ENCODE assay signal across 8 mouse cellular contexts in the genomic region with DNA sequence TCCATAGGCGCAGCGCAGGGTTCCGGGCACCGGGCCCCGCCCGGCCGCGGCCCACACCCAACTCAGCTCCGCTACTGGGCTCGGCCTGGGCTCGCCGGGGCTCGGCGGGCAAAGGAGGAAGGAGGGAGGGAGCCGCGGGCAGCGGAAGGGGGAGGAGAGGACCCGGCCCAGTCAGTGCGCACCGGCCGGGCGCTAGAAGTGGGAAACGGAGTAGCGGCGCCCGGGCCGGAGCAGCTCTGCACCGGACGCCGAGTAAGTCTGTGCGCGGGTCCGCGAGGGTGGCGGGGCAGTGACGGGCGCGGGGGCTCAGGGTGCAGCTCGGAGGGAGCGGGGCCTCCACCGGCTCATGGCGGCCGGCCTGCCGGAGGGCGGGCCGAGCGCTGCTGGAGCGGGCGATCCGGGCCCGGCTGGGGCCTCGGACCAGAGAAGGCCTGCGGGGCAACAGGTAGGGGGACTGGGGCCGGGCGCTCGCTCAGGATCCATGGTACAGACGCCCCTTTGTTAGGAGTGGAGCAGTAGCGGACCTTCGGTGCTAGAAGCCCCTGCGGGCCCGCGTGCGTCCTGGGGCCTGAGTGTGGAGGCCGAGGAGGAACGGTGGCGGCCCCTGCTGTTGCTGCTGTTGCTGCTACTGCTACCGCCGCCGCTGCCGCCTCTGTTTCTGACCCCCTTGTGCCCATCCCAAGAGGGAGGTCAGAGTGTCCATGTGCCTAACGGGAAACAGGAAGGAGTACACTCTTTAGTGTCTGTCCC. TPM values are rescaled to one million over a fixed set of nuclear protein-coding genes. Genes with fewer than 3 reads are reported as not detected.
DNase-seq lines count a peak whose midpoint lies in the region; ATAC-seq lines count a peak whose summit lies in the region.

No protein-coding gene starts in this region.

- H3K4me2 ChIP-seq in embryonic facial prominence, embryonic 15.5 days (replicated peaks) = peak overlapping the region; percentile 75
- peak overlapping the region; percentile 94 for H3K4me2 ChIP-seq in heart, embryonic 11.5 days
- H3K4me2 ChIP-seq in kidney, embryonic 16.5 days (replicated peaks; ENCODE audit: low read depth, low read length) = peak overlapping the region; percentile 72
- H3K4me2 ChIP-seq in liver, embryonic 15.5 days = peak overlapping the region; percentile 98
- peak overlapping the region; percentile 68 for H3K4me2 ChIP-seq in neural tube, embryonic 11.5 days (ENCODE audit: low read depth)
- peak overlapping the region; percentile 85 for H3K4me2 ChIP-seq in stomach, embryonic 16.5 days (ENCODE audit: low read depth, low read length)

- under 1% methylated on average over 71 of the region's 71 CpGs for WGBS in embryonic facial prominence, embryonic 15.5 days
- under 1% methylated on average over 62 of the region's 71 CpGs for whole genome bisulfite sequencing in heart, embryonic 11.5 days (ENCODE audit: insufficient replicate concordance)
- WGBS in kidney, embryonic 16.5 days = under 1% methylated on average over 43 of the region's 71 CpGs
- under 1% methylated on average over 71 of the region's 71 CpGs for WGBS in liver, embryonic 15.5 days (ENCODE audit: insufficient replicate concordance)
- WGBS in neural tube, embryonic 11.5 days = under 1% methylated on average over 68 of the region's 71 CpGs
- 0% methylated on average over 61 of the region's 71 CpGs for WGBS in stomach, embryonic 16.5 days

- H3K4me3 ChIP-seq in embryonic facial prominence, embryonic 15.5 days (replicated peaks) = peak overlapping the region; percentile 81
- H3K4me3 ChIP-seq in heart, embryonic 11.5 days (ENCODE audit: low read depth, low read length) = peak overlapping the region; percentile 91
- peak overlapping the region; percentile 89 for H3K4me3 ChIP-seq in kidney, embryonic 16.5 days (ENCODE audit: low read length)
- H3K4me3 ChIP-seq in liver, embryonic 15.5 days (replicated peaks) = peak overlapping the region; percentile 91
- peak overlapping the region; percentile 80 for H3K4me3 ChIP-seq in neural tube, embryonic 11.5 days (ENCODE audit: low read depth, low read length)
- peak overlapping the region; percentile 81 for H3K4me3 ChIP-seq in stomach, embryonic 16.5 days (replicated peaks; ENCODE audit: low read length)

- H3K9me3 ChIP-seq in embryonic facial prominence, embryonic 15.5 days (replicated peaks) = no peaks in the 10 kb centered on the region
- H3K9me3 ChIP-seq in heart, embryonic 11.5 days (replicated peaks; ENCODE audit: control insufficient read depth, low read length) = no peaks in the 10 kb centered on the region
- no peaks in the 10 kb centered on the region for H3K9me3 ChIP-seq in kidney, embryonic 16.5 days (ENCODE audit: low read length)
- no peaks in the 10 kb centered on the region for H3K9me3 ChIP-seq in liver, embryonic 15.5 days (replicated peaks)
- H3K9me3 ChIP-seq in neural tube, embryonic 11.5 days (ENCODE audit: control insufficient read depth, low read length) = no peaks in the 10 kb centered on the region
- no peaks in the 10 kb centered on the region for H3K9me3 ChIP-seq in stomach, embryonic 16.5 days (replicated peaks; ENCODE audit: control insufficient read depth, low read length)

- H3K27me3 ChIP-seq in embryonic facial prominence, embryonic 15.5 days = no peaks in the 10 kb centered on the region
- no peaks in the 10 kb centered on the region for H3K27me3 ChIP-seq in heart, embryonic 11.5 days (ENCODE audit: control insufficient read depth, insufficient read depth, low read length)
- H3K27me3 ChIP-seq in kidney, embryonic 16.5 days (ENCODE audit: insufficient read depth, low read length) = no peaks in the 10 kb centered on the region
- H3K27me3 ChIP-seq in liver, embryonic 15.5 days = no peaks in the 10 kb centered on the region
- H3K27me3 ChIP-seq in neural tube, embryonic 11.5 days (ENCODE audit: control insufficient read depth, insufficient read depth, low read length) = no peaks in the 10 kb centered on the region
- H3K27me3 ChIP-seq in stomach, embryonic 16.5 days (ENCODE audit: control insufficient read depth, insufficient read depth, low read length) = no peaks in the 10 kb centered on the region

- H3K36me3 ChIP-seq in embryonic facial prominence, embryonic 15.5 days = peaks cover 12% of the 10 kb centered on the region
- no peaks in the 10 kb centered on the region for H3K36me3 ChIP-seq in heart, embryonic 11.5 days (ENCODE audit: control insufficient read depth, insufficient read depth, low read length)
- peaks cover 5% of the 10 kb centered on the region for H3K36me3 ChIP-seq in kidney, embryonic 16.5 days (ENCODE audit: insufficient read depth, low read length)
- H3K36me3 ChIP-seq in liver, embryonic 15.5 days (replicated peaks) = peaks cover 7% of the 10 kb centered on the region
- peaks cover 1% of the 10 kb centered on the region for H3K36me3 ChIP-seq in neural tube, embryonic 11.5 days (ENCODE audit: control insufficient read depth, insufficient read depth, low read length)
- no peaks in the 10 kb centered on the region for H3K36me3 ChIP-seq in stomach, embryonic 16.5 days (ENCODE audit: control insufficient read depth, insufficient read depth, low read length)

- DNase-seq in B cell, adult 2 months = peak; percentile 88 to 91
- DNase-seq in adrenal gland, postnatal 25 days = peak; percentile 94
- DNase-seq in neural tube, embryonic 11.5 days (ENCODE audit: low spot score) = peak; percentile 89

- peak overlapping the region; percentile 92 for H3K9ac ChIP-seq in embryonic facial prominence, embryonic 15.5 days
- peak overlapping the region; percentile 99 for H3K9ac ChIP-seq in heart, embryonic 11.5 days (ENCODE audit: low read depth, low read length)
- H3K9ac ChIP-seq in kidney, embryonic 16.5 days (replicated peaks; ENCODE audit: low read length) = peak overlapping the region; percentile 93
- H3K9ac ChIP-seq in liver, embryonic 15.5 days = peak overlapping the region; percentile 96
- H3K9ac ChIP-seq in neural tube, embryonic 11.5 days (ENCODE audit: low read length) = peak overlapping the region; percentile 97
- peak overlapping the region; percentile 98 for H3K9ac ChIP-seq in stomach, embryonic 16.5 days (ENCODE audit: low read length)

- ATAC-seq in embryonic facial prominence, embryonic 15.5 days (ENCODE audit: insufficient number of reproducible peaks, low FRiP score, low TSS enrichment, low read depth) = peak; percentile 93
- peak; percentile 88 for ATAC-seq in heart, embryonic 11.5 days (replicated peaks; ENCODE audit: insufficient number of reproducible peaks, low FRiP score, low TSS enrichment)
- peak; percentile 95 for ATAC-seq in kidney, embryonic 16.5 days (ENCODE audit: low FRiP score, low TSS enrichment)
- peak; percentile 89 for ATAC-seq in liver, embryonic 15.5 days (ENCODE audit: insufficient read depth)
- peak; percentile 89 for ATAC-seq in neural tube, embryonic 11.5 days (ENCODE audit: insufficient read depth, low FRiP score, low TSS enrichment)
- ATAC-seq in stomach, embryonic 16.5 days (ENCODE audit: insufficient read depth, low FRiP score) = peak; percentile 95

- peaks cover 30% of the 10 kb centered on the region for H3K4me1 ChIP-seq in embryonic facial prominence, embryonic 15.5 days
- H3K4me1 ChIP-seq in heart, embryonic 11.5 days (ENCODE audit: control insufficient read depth, insufficient read depth, low read length) = peaks cover 45% of the 10 kb centered on the region
- H3K4me1 ChIP-seq in kidney, embryonic 16.5 days (ENCODE audit: insufficient read depth, low read length) = peaks cover 44% of the 10 kb centered on the region
- peaks cover 89% of the 10 kb centered on the region for H3K4me1 ChIP-seq in liver, embryonic 15.5 days (replicated peaks)
- peaks cover 18% of the 10 kb centered on the region; the same call in 1 of the 2 replicates for H3K4me1 ChIP-seq in neural tube, embryonic 11.5 days (ENCODE audit: control insufficient read depth, insufficient read depth, low read length)
- H3K4me1 ChIP-seq in stomach, embryonic 16.5 days (ENCODE audit: control insufficient read depth, insufficient read depth, low read length) = peaks cover 27% of the 10 kb centered on the region

- peak overlapping the region; percentile 91 for H3K27ac ChIP-seq in embryonic facial prominence, embryonic 15.5 days (replicated peaks)
- H3K27ac ChIP-seq in heart, embryonic 11.5 days (ENCODE audit: low read depth, low read length) = peak overlapping the region; percentile 96
- H3K27ac ChIP-seq in kidney, embryonic 16.5 days (ENCODE audit: low read length) = peak overlapping the region; percentile 95
- H3K27ac ChIP-seq in liver, embryonic 15.5 days (replicated peaks) = peak overlapping the region; percentile 93
- peak overlapping the region; percentile 89 for H3K27ac ChIP-seq in neural tube, embryonic 11.5 days (ENCODE audit: low read depth, low read length)
- H3K27ac ChIP-seq in stomach, embryonic 16.5 days (ENCODE audit: low read length) = peak overlapping the region; percentile 92

RNA-seq across cellular contexts. Expression of a gene that starts 0.7 kb away (rescaled TPM):
- total RNA-seq in adrenal gland, postnatal 25 days (2021) = 253 and 254 TPM in 2 replicates
- 146 and 153 TPM in 2 replicates for polyA plus RNA-seq in embryonic facial prominence, embryonic 15.5 days (2015; fragmentation: Nextera tagmentation; extraction: Ambion mirVana)
- 117 and 125 TPM in 2 replicates for polyA plus RNA-seq in heart, embryonic 11.5 days (2014; fragmentation: Nextera tagmentation; extraction: Ambion mirVana)
- polyA plus RNA-seq in kidney, embryonic 16.5 days (2015; fragmentation: Nextera tagmentation; extraction: Ambion mirVana) = 208 and 209 TPM in 2 replicates
- polyA plus RNA-seq in liver, embryonic 15.5 days (2015; fragmentation: Nextera tagmentation; extraction: Ambion mirVana) = 110 and 114 TPM in 2 replicates
- 107 and 109 TPM in 2 replicates for polyA plus RNA-seq in neural tube, embryonic 11.5 days (2014; fragmentation: Nextera tagmentation; extraction: Ambion mirVana)
- polyA plus RNA-seq in stomach, embryonic 16.5 days (2015; fragmentation: Nextera tagmentation; extraction: Ambion mirVana) = 148 and 155 TPM in 2 replicates

RNA-seq across cellular contexts. Expression of a gene that starts 8.3 kb away (rescaled TPM):
- 1.2 and 1.3 TPM in 2 replicates for total RNA-seq in adrenal gland, postnatal 25 days (2021)
- 8.8 and 11.6 TPM in 2 replicates for polyA plus RNA-seq in embryonic facial prominence, embryonic 15.5 days (2015; fragmentation: Nextera tagmentation; extraction: Ambion mirVana)
- polyA plus RNA-seq in heart, embryonic 11.5 days (2014; fragmentation: Nextera tagmentation; extraction: Ambion mirVana) = 0.84 and 1.5 TPM in 2 replicates
- polyA plus RNA-seq in kidney, embryonic 16.5 days (2015; fragmentation: Nextera tagmentation; extraction: Ambion mirVana) = 8.6 and 9.4 TPM in 2 replicates
- polyA plus RNA-seq in liver, embryonic 15.5 days (2015; fragmentation: Nextera tagmentation; extraction: Ambion mirVana) = 2.1 and 2.8 TPM in 2 replicates
- 1.2 TPM in 2 replicates for polyA plus RNA-seq in neural tube, embryonic 11.5 days (2014; fragmentation: Nextera tagmentation; extraction: Ambion mirVana)
- polyA plus RNA-seq in stomach, embryonic 16.5 days (2015; fragmentation: Nextera tagmentation; extraction: Ambion mirVana) = 6.8 and 13.2 TPM in 2 replicates

RNA-seq across cellular contexts. Expression of a gene that starts 33.4 kb away (rescaled TPM):
- 27.9 and 38.2 TPM in 2 replicates for total RNA-seq in adrenal gland, postnatal 25 days (2021)
- 26.0 and 26.5 TPM in 2 replicates for polyA plus RNA-seq in embryonic facial prominence, embryonic 15.5 days (2015; fragmentation: Nextera tagmentation; extraction: Ambion mirVana)
- 24.7 and 32.2 TPM in 2 replicates for polyA plus RNA-seq in heart, embryonic 11.5 days (2014; fragmentation: Nextera tagmentation; extraction: Ambion mirVana)
- polyA plus RNA-seq in kidney, embryonic 16.5 days (2015; fragmentation: Nextera tagmentation; extraction: Ambion mirVana) = 25.8 and 27.4 TPM in 2 replicates
- polyA plus RNA-seq in liver, embryonic 15.5 days (2015; fragmentation: Nextera tagmentation; extraction: Ambion mirVana) = 9.0 and 9.5 TPM in 2 replicates
- 32.4 and 32.9 TPM in 2 replicates for polyA plus RNA-seq in neural tube, embryonic 11.5 days (2014; fragmentation: Nextera tagmentation; extraction: Ambion mirVana)
- polyA plus RNA-seq in stomach, embryonic 16.5 days (2015; fragmentation: Nextera tagmentation; extraction: Ambion mirVana) = 18.9 and 21.2 TPM in 2 replicates

RNA-seq across cellular contexts. Expression of a gene that starts 34.1 kb away (rescaled TPM):
- 164 and 181 TPM in 2 replicates for total RNA-seq in adrenal gland, postnatal 25 days (2021)
- 48.1 and 54.0 TPM in 2 replicates for polyA plus RNA-seq in embryonic facial prominence, embryonic 15.5 days (2015; fragmentation: Nextera tagmentation; extraction: Ambion mirVana)
- polyA plus RNA-seq in heart, embryonic 11.5 days (2014; fragmentation: Nextera tagmentation; extraction: Ambion mirVana) = 24.3 and 25.1 TPM in 2 replicates
- polyA plus RNA-seq in kidney, embryonic 16.5 days (2015; fragmentation: Nextera tagmentation; extraction: Ambion mirVana) = 55.8 and 57.0 TPM in 2 replicates
- polyA plus RNA-seq in liver, embryonic 15.5 days (2015; fragmentation: Nextera tagmentation; extraction: Ambion mirVana) = 18.8 and 20.9 TPM in 2 replicates
- 46.1 and 48.1 TPM in 2 replicates for polyA plus RNA-seq in neural tube, embryonic 11.5 days (2014; fragmentation: Nextera tagmentation; extraction: Ambion mirVana)
- polyA plus RNA-seq in stomach, embryonic 16.5 days (2015; fragmentation: Nextera tagmentation; extraction: Ambion mirVana) = 54.6 and 62.0 TPM in 2 replicates

RNA-seq across cellular contexts. Expression of a gene that starts 41.7 kb away (rescaled TPM):
- total RNA-seq in adrenal gland, postnatal 25 days (2021) = 33.8 and 35.0 TPM in 2 replicates
- polyA plus RNA-seq in embryonic facial prominence, embryonic 15.5 days (2015; fragmentation: Nextera tagmentation; extraction: Ambion mirVana) = 38.3 and 39.4 TPM in 2 replicates
- polyA plus RNA-seq in heart, embryonic 11.5 days (2014; fragmentation: Nextera tagmentation; extraction: Ambion mirVana) = 31.6 and 37.6 TPM in 2 replicates
- polyA plus RNA-seq in kidney, embryonic 16.5 days (2015; fragmentation: Nextera tagmentation; extraction: Ambion mirVana) = 45.5 and 46.7 TPM in 2 replicates
- polyA plus RNA-seq in liver, embryonic 15.5 days (2015; fragmentation: Nextera tagmentation; extraction: Ambion mirVana) = 12.0 and 12.9 TPM in 2 replicates
- polyA plus RNA-seq in neural tube, embryonic 11.5 days (2014; fragmentation: Nextera tagmentation; extraction: Ambion mirVana) = 67.1 and 68.7 TPM in 2 replicates
- polyA plus RNA-seq in stomach, embryonic 16.5 days (2015; fragmentation: Nextera tagmentation; extraction: Ambion mirVana) = 35.2 and 36.9 TPM in 2 replicates

Comparison
In these comparisons a context has a peak if more than half of its experiments do, and no peak if none do; other contexts are left out.
1. Peak in every context shown above with its lines: DNase-seq, ATAC-seq, H3K4me3 ChIP-seq and H3K27ac ChIP-seq.